Mouse (Mus musculus) effector memory CD4-positive, alpha-beta T cell, adult 5 months (primary cell): Measurements from ENCODE around the gene Arhgap19. TPM values are rescaled to one million over a fixed set of nuclear protein-coding genes. Genes with fewer than 3 reads are reported as not detected.

Experiments used
- polyA plus RNA-seq: library from polyadenylated mRNA; unstranded; fragments of 100-300 nt; shearing (Covaris generic); gene quantifications from one replicate; pipeline ENCODE4 v1.2.1, GENCODE M21; 2017

The Arhgap19 gene
- 1.5 TPM for polyA plus RNA-seq

GRCm38 (mm10) chr19:41801742-41802369 is at the start of gene Arhgap19:
Gene Arhgap19 (minus strand): TSS chr19:41802047.

DNA sequence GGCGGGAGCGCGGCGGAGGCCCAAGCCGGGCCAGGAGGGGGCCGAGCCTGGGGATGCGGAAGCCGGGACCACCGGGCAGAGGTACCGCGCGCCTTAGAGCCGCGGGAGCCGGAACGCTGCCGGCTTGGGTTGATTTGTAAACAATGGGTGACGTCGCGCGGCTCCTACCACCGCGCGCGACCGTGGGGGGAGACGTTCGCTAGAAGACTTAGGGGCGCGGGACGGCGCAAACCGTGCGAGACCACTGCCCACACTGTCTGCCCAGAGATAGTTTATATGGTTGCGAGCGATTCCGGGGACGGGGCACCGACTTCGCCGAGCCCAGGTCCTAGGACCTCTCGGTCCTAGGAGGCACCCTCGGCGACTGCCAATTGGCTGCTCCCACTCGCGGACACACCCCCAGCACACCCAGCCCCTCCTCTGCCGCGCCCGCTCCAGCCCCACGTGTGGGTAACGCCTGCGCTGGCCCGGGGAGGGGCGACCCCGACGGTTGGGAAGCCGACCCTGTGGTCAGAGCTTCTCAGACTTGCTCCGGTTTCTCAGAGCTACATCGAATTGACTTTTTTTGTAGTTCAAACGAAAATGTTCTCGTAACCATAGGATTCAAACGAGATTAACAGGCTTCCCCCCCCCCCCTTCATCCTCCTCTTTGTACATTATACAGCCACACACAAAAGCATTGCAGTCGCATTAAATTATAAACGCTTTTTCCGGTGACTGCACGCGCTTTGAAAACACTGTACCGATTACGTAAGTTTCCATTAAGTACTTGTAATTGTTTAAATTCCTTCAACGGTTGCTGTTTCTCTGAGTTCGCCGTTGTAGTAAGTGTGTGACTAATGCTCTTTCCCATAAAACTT is 46.4 kb upstream of the Arhgap19 start, which contains the start of gene Frat2:
Frat2 (minus strand) TSS at position 141 of the 860 bp plus-strand sequence.

GRCm38 (mm10) chr19:41829381-41830105 is 27.7 kb upstream of the Arhgap19 start, which contains the start of gene Frat1:
Gene Frat1 (plus strand): TSS chr19:41829970.

DNA sequence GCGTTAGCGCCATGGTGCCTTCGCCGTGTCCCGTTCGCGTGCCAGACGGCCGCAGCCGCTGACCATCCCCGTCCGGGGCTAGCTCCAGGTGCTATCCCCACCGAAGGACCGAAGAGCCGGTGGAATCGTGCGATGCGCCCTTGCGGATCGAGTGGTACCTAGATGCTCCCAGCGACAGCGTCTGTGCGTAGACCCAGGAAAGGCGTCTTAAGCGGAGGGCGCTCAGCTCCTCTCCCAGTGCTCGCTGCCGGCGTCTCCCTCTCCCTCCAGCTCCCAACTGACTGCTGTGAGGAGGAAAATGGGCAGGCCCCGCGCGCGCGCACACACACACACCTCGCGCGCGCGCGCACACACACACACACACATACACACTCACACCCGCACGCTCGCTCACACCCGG is 58.5 kb downstream of the Arhgap19 start, which contains the start of gene Slit1:
Slit1 (minus strand) TSS at position 270 of the 400 bp plus-strand sequence.

Other genes starting within 250 kb of the Arhgap19 start
- gene Gm340, start 219.7 kb downstream of the Arhgap19 start, polyA plus RNA-seq: 6.2 TPM
- not detected for gene Slit1, start 58.4 kb downstream of the Arhgap19 start, polyA plus RNA-seq
- 8.3 TPM for gene Frat1, start 27.9 kb upstream of the Arhgap19 start, polyA plus RNA-seq
- gene Frat2, start 46.1 kb upstream of the Arhgap19 start, polyA plus RNA-seq: 103 TPM
- 30.4 TPM for gene Rrp12, start 94.1 kb upstream of the Arhgap19 start, polyA plus RNA-seq
- gene Pgam1, start 109.9 kb upstream of the Arhgap19 start, polyA plus RNA-seq: 173 TPM
- 61.7 TPM for gene Exosc1, start 131.4 kb upstream of the Arhgap19 start, polyA plus RNA-seq
- 32.4 TPM for gene Zdhhc16, start 131.4 kb upstream of the Arhgap19 start, polyA plus RNA-seq
- gene Mms19, start 179.1 kb upstream of the Arhgap19 start, polyA plus RNA-seq: 57.3 TPM
- gene Ubtd1, start 179.7 kb upstream of the Arhgap19 start, polyA plus RNA-seq: 5.6 TPM
- not detected for gene Ankrd2, start 234.0 kb upstream of the Arhgap19 start, polyA plus RNA-seq
- gene Hoga1, start 243.6 kb upstream of the Arhgap19 start, polyA plus RNA-seq: not detected